Mouse (Mus musculus) layer of hippocampus, postnatal 14 days (tissue): Measurements from ENCODE around the gene Trpv5. TPM values are rescaled to one million over a fixed set of nuclear protein-coding genes. Genes with fewer than 3 reads are reported as not detected.

Experiments used
- DNase-seq, 2 experiments: peaks; one replicate each; pipeline ENCODE4 v3.0.0; 2021 to 2022; ENCODE audit warnings: low spot score in 2 of 2, mixed read lengths in 1 of 2
- long read RNA-seq, 2 experiments: library from polyadenylated mRNA; stranded (forward); transcript quantifications; one replicate each; pipeline ENCODE4 v2.0.0; 2021
- total RNA-seq, 2 experiments: library from RNA; stranded (reverse); gene quantifications; 2 replicates each; pipeline ENCODE4 v1.2.3; 2021

Trpv5 gene
- total RNA-seq, result not detected
- long read RNA-seq, experiment 1, result 0 reads
- long read RNA-seq, experiment 2, result 0 reads

- no peak for DNase-seq
Measured at GRCm38 (mm10) chr6:41680669-41681068, at the start of gene Trpv5. Trpv5 (minus strand) TSS chr6:41680769.

GRCm38 (mm10) chr6:41727989-41728609 lies 47.5 kb upstream of the Trpv5 start:
- DNase-seq, result no peak

DNA sequence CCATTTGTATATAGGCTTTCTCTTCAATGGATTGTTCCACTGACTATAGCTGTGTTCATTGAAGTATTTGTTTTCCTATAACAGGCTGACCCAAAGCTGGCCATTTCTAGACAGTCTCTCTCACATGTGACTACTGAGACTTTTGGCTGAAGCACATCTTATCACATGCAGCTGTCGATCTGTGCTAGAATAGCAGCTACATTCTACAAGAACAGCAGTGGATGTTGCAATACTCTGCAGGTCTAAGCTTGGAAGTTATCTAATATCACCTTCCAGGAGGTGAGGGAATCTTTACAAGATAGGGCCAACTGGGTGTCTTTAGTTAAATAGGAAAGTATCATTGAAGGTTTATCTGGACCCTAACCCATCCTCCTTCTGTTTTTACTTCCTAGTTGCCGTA lies 40.9 kb upstream of the Trpv5 start:
- DNase-seq, result no peak

GRCm38 (mm10) chr6:41710281-41710680 lies 29.7 kb upstream of the Trpv5 start:
- DNase-seq, result no peak

GRCm38 (mm10) chr6:41706275-41706674 lies 25.7 kb upstream of the Trpv5 start:
- no peak for DNase-seq

- no peak for DNase-seq
Measured at GRCm38 (mm10) chr6:41704123-41704522, 23.6 kb upstream of the Trpv5 start, which contains the start of gene Kel. Kel (minus strand) TSS chr6:41704339.

DNA sequence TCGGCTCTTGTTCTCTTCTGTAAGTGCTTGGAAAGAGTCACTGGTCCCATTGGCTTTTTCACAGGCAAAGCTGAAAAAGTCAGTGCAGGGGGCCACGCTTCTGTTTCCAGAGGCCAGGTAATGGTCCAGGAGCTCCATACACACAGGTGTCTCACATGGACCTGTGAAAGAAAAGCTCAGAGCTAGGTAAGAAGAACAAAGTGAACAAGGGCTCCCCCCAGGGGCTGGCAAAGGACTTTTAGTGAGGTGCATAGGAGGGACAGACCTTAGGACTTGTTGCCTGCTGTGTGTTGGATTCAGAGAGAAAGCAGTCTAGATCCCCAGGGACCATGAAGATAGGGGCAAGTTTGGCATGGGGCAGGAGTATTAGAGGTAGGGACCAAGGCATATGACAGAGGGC lies 22.4 kb upstream of the Trpv5 start:
- DNase-seq, result no peak

- DNase-seq, result no peak
Measured at GRCm38 (mm10) chr6:41701245-41701644, 20.7 kb upstream of the Trpv5 start.

GRCm38 (mm10) chr6:41694407-41694806 lies 13.8 kb upstream of the Trpv5 start:
- DNase-seq, result no peak

- no peak for DNase-seq
Measured at GRCm38 (mm10) chr6:41692200-41692599, 11.6 kb upstream of the Trpv5 start.

DNA sequence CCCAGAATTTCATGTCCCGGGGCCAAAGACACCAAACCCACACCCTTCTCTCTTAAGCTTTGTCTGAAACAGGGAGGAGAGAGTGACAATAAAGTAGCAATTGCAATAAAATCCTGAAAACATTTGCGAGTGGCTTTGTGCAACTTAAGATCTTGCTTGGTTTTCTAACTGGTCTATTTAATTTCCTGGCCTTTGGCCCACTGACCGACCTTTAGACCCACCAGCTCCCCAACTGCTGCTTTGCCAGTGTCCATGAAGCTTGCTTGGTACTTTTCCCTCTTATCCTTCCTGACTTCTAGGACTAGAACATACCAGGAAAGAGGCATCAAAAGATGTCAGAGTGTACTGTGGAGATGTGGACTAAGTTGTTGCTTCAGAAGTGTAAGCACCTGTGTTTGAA lies 5.0 kb upstream of the Trpv5 start:
- DNase-seq, result no peak

- DNase-seq, result no peak
Measured at GRCm38 (mm10) chr6:41684911-41685310, 4.3 kb upstream of the Trpv5 start.

DNA sequence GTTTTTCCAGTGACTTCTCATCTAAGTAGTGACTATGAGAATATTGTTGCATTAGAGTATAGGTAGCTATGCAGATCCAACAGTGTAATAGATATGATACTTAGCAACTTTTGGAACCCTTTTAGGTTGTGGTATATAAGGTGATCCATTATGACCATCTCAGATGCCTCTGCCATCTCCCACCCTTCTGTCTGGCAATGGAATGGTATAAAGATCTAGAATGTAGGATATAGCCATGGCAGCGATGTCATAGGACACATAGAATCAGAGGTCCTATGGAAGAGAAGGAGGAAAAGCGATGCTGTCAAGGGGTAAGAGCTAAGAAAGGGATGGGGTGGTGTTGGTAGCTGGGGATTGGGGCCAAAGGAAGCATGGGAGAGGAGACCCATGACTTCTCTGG lies 3.6 kb upstream of the Trpv5 start, which contains the start of gene Llcfc1:
TSS of gene Llcfc1 (plus strand) at position 301 of the 400 bp plus-strand sequence.
- no peak for DNase-seq

GRCm38 (mm10) chr6:41681656-41682055 lies 1.1 kb upstream of the Trpv5 start:
- DNase-seq, result no peak

GRCm38 (mm10) chr6:41676530-41676929 lies 4.0 kb downstream of the Trpv5 start:
- DNase-seq, result no peak

DNA sequence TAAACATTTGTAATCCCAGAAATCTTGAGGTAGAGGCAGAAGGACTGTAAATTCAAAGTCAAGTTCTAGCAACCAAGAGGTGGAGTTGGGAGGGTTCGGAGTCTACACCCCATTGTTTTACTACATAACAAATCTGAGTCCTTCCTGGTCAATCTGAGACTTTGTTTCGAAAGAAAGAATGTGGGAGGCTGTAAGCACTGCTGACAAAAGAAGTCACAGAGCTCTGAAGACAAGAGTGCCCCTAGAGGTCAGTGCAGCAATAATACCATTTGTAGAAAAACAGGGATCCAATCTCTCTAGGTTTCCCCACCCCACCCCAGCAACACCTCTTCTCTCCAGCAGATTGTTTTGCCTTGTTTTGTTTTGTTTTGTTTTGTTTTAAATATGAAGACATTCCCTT lies 18.2 kb downstream of the Trpv5 start:
- DNase-seq, result no peak

- no peak for DNase-seq
Measured at GRCm38 (mm10) chr6:41658487-41658886, 22.1 kb downstream of the Trpv5 start.

DNA sequence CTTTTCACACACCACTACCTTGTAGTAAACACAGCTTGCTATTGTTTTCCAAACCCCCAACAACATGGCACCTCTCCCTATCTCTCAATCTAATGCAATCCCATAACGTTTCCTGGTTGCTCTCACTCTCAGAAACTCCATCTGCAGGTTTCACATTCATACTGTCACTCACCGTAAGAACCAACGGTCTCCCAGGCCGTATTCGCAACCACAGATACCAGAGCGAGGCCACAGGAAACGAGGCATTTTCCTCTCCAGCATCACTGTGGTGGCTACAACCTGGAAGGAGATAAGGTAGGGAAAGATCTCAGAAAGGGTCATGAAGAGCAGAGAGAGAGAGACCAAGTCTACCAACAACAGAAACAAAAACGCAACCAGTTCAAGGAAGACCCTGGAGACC lies 25.9 kb downstream of the Trpv5 start:
- DNase-seq, result no peak

- no peak for DNase-seq
Measured at GRCm38 (mm10) chr6:41653173-41653572, 27.4 kb downstream of the Trpv5 start.

DNA sequence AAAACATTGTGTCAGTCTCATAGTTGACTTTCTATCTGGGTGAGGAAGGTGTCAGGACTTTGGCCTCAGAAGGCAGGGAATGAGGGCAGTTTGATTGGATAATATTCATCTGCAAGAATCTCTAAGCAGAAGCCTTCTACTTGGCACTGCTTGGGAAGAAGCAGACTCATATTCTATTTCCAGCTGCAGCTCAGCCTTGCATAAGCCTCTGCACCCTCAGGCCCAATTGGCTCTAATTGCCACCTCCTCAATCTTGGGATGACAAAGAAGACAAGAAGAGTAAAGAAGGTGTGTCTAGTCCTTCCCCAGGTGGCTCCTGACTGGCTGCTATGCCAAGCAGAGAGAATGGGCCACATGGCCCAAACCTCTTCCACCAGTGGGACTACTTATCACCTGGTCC lies 33.9 kb downstream of the Trpv5 start:
- no peak for DNase-seq

GRCm38 (mm10) chr6:41646220-41646619 lies 34.3 kb downstream of the Trpv5 start:
- no peak for DNase-seq

DNA sequence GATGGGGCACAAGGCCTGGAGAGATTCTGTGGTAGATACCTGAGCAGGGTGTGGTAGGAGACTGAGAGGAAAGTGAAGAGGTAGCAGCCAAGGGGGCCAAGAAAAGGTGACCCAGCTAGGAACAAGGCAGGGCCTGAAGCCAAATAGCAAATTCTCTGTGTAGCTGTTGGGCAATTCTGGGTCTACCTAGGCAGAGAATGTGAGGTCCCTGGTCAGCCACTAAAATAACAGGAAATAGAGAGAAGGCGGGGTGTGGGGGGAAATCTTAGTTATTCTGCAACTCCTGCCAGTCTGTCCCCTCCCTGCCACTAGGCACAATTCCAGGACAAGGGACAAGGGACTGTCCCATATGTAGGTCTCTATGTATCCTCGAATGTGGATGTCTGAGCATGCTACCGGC lies 37.3 kb downstream of the Trpv5 start:
- DNase-seq, result no peak

DNA sequence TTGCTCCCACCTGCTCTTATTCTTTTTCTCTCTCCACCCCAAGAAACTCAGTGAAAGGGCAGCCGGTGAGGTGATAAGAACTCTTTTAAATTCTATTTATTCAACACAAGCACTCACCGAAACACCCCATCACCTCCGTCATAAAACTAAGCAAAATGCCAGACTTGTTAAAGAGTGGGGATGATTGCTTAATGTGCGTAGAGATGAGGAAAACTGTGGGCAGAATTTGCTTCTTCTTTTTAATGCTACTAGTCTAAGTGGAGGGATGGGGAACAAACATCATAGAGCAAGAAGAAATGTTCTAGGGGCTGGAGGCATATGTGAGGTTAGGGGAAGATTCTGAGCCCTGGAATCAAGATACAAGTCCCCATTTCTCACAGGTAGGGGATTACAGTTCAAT lies 37.8 kb downstream of the Trpv5 start:
- DNase-seq, result no peak
